Mouse (Mus musculus) inflammation-experienced regulatory T-cells, adult 6 months (primary cell): Measurements from ENCODE around the gene Alg12. TPM values are rescaled to one million over a fixed set of nuclear protein-coding genes. Genes with fewer than 3 reads are reported as not detected.
"Not testable (repeated sequence)": the region's sequence is repeated elsewhere in the genome, so short reads cannot be mapped to it uniquely, and the experiment has no call there.

Source experiments
- ATAC-seq: one replicate; pipeline ENCODE4 v1.8.0; 2017
- polyA plus RNA-seq, 3 experiments: library from polyadenylated mRNA; unstranded; fragments of 100-300 nt; shearing (Covaris generic); gene quantifications; one replicate each; pipeline ENCODE4 v1.2.1; 2017

The Alg12 gene
- polyA plus RNA-seq, 3 experiments from 2014 or later, result 12.8 to 22.4 (median 15.8) TPM

- ATAC-seq, result no peak
These were observed 50.6 kb downstream of the Alg12 start for GRCm38 (mm10) chr15:88768537-88768936.

- ATAC-seq, result not testable (repeated sequence)
These were observed 53.0 kb downstream of the Alg12 start for GRCm38 (mm10) chr15:88766139-88766538.

- ATAC-seq, result no peak
These were observed 57.6 kb downstream of the Alg12 start for GRCm38 (mm10) chr15:88761551-88761950.

- no peak for ATAC-seq
These were observed 61.1 kb downstream of the Alg12 start for GRCm38 (mm10) chr15:88758061-88758460.

GRCm38 (mm10) chr15:88755761-88756160, 63.4 kb downstream of the Alg12 start:
- ATAC-seq, result no peak

Other genes with a start within 250 kb of the Alg12 start
- not detected for gene Zdhhc25, start 219.0 kb downstream of the Alg12 start, polyA plus RNA-seq
- gene Brd1, start 85.1 kb downstream of the Alg12 start, polyA plus RNA-seq, result 10 to 100 TPM; 15.8 to 21.7 (median 20.6) TPM
- 1 to 10 TPM; 4.1 to 7.6 (median 5.8) TPM for gene Zbed4, start 67.7 kb downstream of the Alg12 start, polyA plus RNA-seq
- 10 to 100 TPM; 22.9 to 40.9 (median 28.4) TPM for gene Creld2, start 328 bp upstream of the Alg12 start, polyA plus RNA-seq
- 1 to 10 TPM; 3.0 to 4.1 (median 4.0) TPM for gene Pim3, start 42.9 kb upstream of the Alg12 start, polyA plus RNA-seq
- not detected for gene Ttll8, start 135.1 kb upstream of the Alg12 start, polyA plus RNA-seq
- gene Mlc1, start 159.7 kb upstream of the Alg12 start, polyA plus RNA-seq, result under 1 TPM in 1 of 3 experiments, not detected in 2; 0.16 TPM
- not detected for gene Mov10l1, start 163.6 kb upstream of the Alg12 start, polyA plus RNA-seq
- not detected for gene Panx2, start 240.4 kb upstream of the Alg12 start, polyA plus RNA-seq